Mouse (Mus musculus) liver, adult 2 months (tissue): ENCODE measurements at regions not wholly inside any gene's neighbourhood (a gene's known extent, or its start where the extent isn't known, plus 50 kb on each side); places are given as distances from the start of the nearest gene placed in this dataset.

ENCODE experiments used
- DNase-seq: peaks from one replicate; pipeline ENCODE4 v3.0.0-alpha.2; 2011; ENCODE audit warnings: low read depth, low spot score; ENCODE audit errors: extremely low read depth
- H3K27ac ChIP-seq: fragments of 200-500 bp; replicated peaks from 2 replicates; pipeline ENCODE4 v1.5.1; 2012; ENCODE audit warnings: low read depth, mild to moderate bottlenecking, control low read depth, inconsistent platforms, low read length; ENCODE audit not compliant: insufficient read depth
- H3K27me3 ChIP-seq: fragments of 200-500 bp; 2 replicates; pipeline ENCODE4 v1.6.1; 2012; ENCODE audit warnings: mild to moderate bottlenecking, moderate library complexity, low read length, inconsistent platforms; ENCODE audit not compliant: control insufficient read depth, insufficient read depth
- H3K36me3 ChIP-seq: fragments of 200-500 bp; 2 replicates; pipeline ENCODE4 v1.6.1; 2012; ENCODE audit warnings: low read length, inconsistent platforms; ENCODE audit not compliant: control insufficient read depth, insufficient read depth
- H3K4me1 ChIP-seq: fragments of 200-500 bp; 2 replicates; pipeline ENCODE4 v1.6.1; 2011; ENCODE audit warnings: low read length; ENCODE audit not compliant: control insufficient read depth, insufficient read depth
- H3K4me3 ChIP-seq: fragments of 200-500 bp; 2 replicates; pipeline ENCODE4 v1.5.1; 2011; ENCODE audit warnings: low read depth, mild to moderate bottlenecking, control low read depth, low read length, moderate library complexity; ENCODE audit not compliant: insufficient read depth
- H3K79me2 ChIP-seq: fragments of 200-500 bp; 2 replicates; pipeline ENCODE4 v1.6.1; 2012; ENCODE audit warnings: inconsistent platforms, mild to moderate bottlenecking, low read length, moderate library complexity; ENCODE audit not compliant: control insufficient read depth, insufficient read depth
- H3K9ac ChIP-seq: fragments of 200-500 bp; 2 replicates; pipeline ENCODE4 v1.6.1; 2012; ENCODE audit warnings: low read depth, mild to moderate bottlenecking, control low read depth, inconsistent platforms, low read length
- CTCF ChIP-seq: fragments of 200-500 bp; IDR thresholded peaks from 2 replicates; pipeline ENCODE4 v1.5.1; 2011; ENCODE audit warnings: low read depth, low read length, control low read depth
- POLR2A ChIP-seq: fragments of 200-500 bp; IDR thresholded peaks from 2 replicates; pipeline ENCODE4 v1.6.1; 2011; ENCODE audit warnings: low read length, control low read depth; ENCODE audit not compliant: insufficient read depth; ENCODE audit errors: extremely low read depth
- WGBS: fragments of 180-500 bp; shearing (Covaris S2); methylation state at CpG from one replicate; pipeline ENCODE4 v1.1.7; 2018; 5-methylcytosine and 5-hydroxymethylcytosine counted together

- no peak overlapping the region for H3K9ac ChIP-seq
- no peaks in the 10 kb centered on the region for H3K79me2 ChIP-seq
- no peak overlapping the region for H3K27ac ChIP-seq
- DNase-seq: no peak
- H3K4me1 ChIP-seq: no peaks in the 10 kb centered on the region
- TF ChIP-seq CTCF: no peak
- no peak for TF ChIP-seq POLR2A
- no peak overlapping the region for H3K4me3 ChIP-seq
- H3K27me3 ChIP-seq: peaks cover 5% of the 10 kb centered on the region; the same call in 1 of the 2 replicates
- no peaks in the 10 kb centered on the region for H3K36me3 ChIP-seq
- 50% methylated on average over 3 of the region's 3 CpGs for WGBS
These were observed 198.0 kb downstream of the Irx2 start for GRCm38 (mm10) chr13:72826613-72827012.

DNA sequence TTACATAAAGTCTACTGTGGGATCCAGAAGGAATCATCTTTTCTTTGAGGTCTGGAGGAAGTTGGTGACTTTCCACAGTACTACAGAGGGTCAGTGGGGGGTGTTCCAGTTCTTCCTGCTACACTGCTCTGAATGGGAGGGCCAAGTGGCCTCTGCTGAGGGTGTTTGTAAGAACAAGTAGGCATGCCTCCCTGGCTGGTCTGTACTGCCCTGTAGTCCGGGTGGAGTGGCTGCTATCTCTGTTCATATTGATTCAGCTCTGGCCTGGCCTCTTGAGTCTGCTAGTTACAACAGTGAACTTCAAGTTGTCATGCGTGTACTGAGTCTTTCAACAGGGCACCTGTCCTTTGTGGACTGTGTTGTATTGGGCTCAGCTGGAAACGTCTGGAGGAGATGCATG, 200.7 kb downstream of the Irx2 start:
- 48% methylated on average over 3 of the region's 3 CpGs for WGBS

DNA sequence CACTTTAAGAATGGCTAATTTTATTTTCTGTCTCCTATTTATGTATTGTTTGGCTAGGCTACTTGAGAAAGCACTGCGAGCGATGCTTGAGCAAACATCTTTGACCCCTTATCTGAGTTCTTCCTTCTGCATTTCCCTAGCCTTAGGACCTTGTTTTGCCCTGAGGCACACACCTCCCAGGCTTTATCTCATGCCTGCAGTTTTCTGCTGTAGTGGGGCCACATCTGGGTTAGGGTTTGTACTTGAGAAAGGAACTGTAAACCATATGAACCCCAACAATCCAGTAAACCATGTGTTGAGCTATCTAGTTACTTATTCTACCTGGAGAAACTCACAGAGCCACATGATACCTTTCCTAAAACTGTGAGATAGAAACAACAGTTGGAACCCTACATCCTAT, 204.7 kb downstream of the Irx2 start:
- Histone ChIP-seq H3K4me3 (no peak overlapping the region), H3K79me2 (no peaks in the 10 kb centered on the region), H3K4me1 (no peaks in the 10 kb centered on the region), H3K9ac (no peak overlapping the region), H3K27me3 (no peaks in the 10 kb centered on the region), H3K27ac (no peak overlapping the region), H3K36me3 (no peaks in the 10 kb centered on the region)
- TF ChIP-seq POLR2A (no peak), CTCF (no peak)
- DNase-seq: no peak
- WGBS: 13% methylated on average over 2 of the region's 2 CpGs

More for the DNA sequence above, 200.7 kb downstream of the Irx2 start:
- DNase-seq: no peak
- Histone ChIP-seq H3K4me1 (no peaks in the 10 kb centered on the region), H3K27ac (no peak overlapping the region), H3K27me3 (peaks cover 5% of the 10 kb centered on the region; the same call in 1 of the 2 replicates), H3K79me2 (no peaks in the 10 kb centered on the region), H3K36me3 (no peaks in the 10 kb centered on the region), H3K9ac (no peak overlapping the region), H3K4me3 (no peak overlapping the region)
- TF ChIP-seq POLR2A (no peak), CTCF (no peak)

DNA sequence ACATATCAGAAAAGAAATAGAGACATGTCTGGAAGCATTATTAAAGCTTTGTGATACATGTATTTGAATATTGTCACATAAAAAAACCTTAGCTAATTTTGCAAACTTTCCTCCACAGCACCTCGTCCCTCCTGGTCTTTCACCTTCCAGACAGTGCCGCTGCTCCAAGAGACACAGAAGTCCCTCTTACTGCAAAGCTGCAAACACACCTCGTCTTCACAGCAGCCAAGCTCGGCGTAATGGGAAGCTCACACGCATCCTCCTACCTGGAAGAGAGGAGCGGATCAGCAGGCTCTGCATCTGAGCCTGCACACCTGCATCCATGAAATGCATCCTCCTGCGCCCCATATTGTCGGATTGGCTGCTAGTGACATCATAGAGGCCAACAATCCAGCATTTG, 208.4 kb downstream of the Irx2 start:
- TF ChIP-seq CTCF: no peak
- no peak for TF ChIP-seq POLR2A
- H3K4me1 ChIP-seq: no peaks in the 10 kb centered on the region
- H3K27me3 ChIP-seq: no peaks in the 10 kb centered on the region
- H3K36me3 ChIP-seq: no peaks in the 10 kb centered on the region
- 77% methylated on average over 9 of the region's 9 CpGs for WGBS
- no peak overlapping the region for H3K9ac ChIP-seq
- DNase-seq: no peak
- H3K79me2 ChIP-seq: no peaks in the 10 kb centered on the region
- H3K4me3 ChIP-seq: no peak overlapping the region
- H3K27ac ChIP-seq: no peak overlapping the region

DNA sequence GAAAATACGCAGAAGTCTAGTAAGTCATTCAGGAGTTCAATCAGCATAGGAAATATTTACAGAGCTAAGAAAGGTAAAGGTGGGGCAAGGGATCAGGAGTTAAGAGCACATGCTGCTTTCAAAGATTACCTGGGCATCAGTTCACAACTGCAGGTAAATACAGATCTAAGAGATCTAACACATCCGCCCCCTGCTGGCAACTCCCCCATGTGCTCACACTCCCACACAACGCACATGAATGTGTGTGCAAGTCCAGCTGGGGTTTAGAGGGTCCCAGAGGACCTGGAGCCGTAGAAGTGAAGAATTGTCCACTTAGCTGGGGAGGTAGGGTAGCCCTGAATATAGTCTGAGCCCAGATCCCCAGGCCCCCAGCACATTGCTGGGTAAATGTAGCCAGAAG, 219.5 kb downstream of the Irx2 start:
- H3K27me3 ChIP-seq: no peaks in the 10 kb centered on the region
- no peaks in the 10 kb centered on the region for H3K79me2 ChIP-seq
- no peaks in the 10 kb centered on the region for H3K36me3 ChIP-seq
- no peak overlapping the region for H3K4me3 ChIP-seq
- no peak for DNase-seq
- no peak overlapping the region for H3K27ac ChIP-seq
- 57% methylated on average over 4 of the region's 4 CpGs for WGBS
- H3K4me1 ChIP-seq: no peaks in the 10 kb centered on the region
- H3K9ac ChIP-seq: no peak overlapping the region
- TF ChIP-seq POLR2A: no peak
- TF ChIP-seq CTCF: no peak

GRCm38 (mm10) chr13:72849841-72850240, 221.2 kb downstream of the Irx2 start:
- Histone ChIP-seq H3K4me1 (no peaks in the 10 kb centered on the region), H3K4me3 (no peak overlapping the region), H3K36me3 (no peaks in the 10 kb centered on the region), H3K9ac (no peak overlapping the region), H3K79me2 (no peaks in the 10 kb centered on the region), H3K27ac (no peak overlapping the region), H3K27me3 (no peaks in the 10 kb centered on the region)
- no peak for DNase-seq
- TF ChIP-seq POLR2A (no peak), CTCF (no peak)
- 90% methylated on average over 11 of the region's 11 CpGs for WGBS
